ENCODE assay signal across 23 mouse cellular contexts in genomic region chr11:50367531-50367930, GRCm38 (mm10). TPM values are rescaled to one million over a fixed set of nuclear protein-coding genes. Genes with fewer than 3 reads are reported as not detected.
DNase-seq lines count a peak whose midpoint lies in the region; ATAC-seq lines count a peak whose summit lies in the region.
"Had no signal": no experiment of that assay in that cellular context is flagged by ENCODE, and none has a peak within 500 bp of the region (broad histone marks: within the 10 kb centered on the region; RNA-seq: fewer than 3 reads in every experiment).

No protein-coding gene starts in this region.

- no peak overlapping the region for H3K4me3 ChIP-seq in liver, embryonic 13.5 days (replicated peaks)
- no peak overlapping the region for H3K4me3 ChIP-seq in liver, embryonic 11.5 days (ENCODE audit: low read depth, low read length)
- H3K4me3 ChIP-seq in midbrain, embryonic 11.5 days (ENCODE audit: low read depth, low read length), result no peak overlapping the region
- no peak overlapping the region for H3K4me3 ChIP-seq in midbrain, embryonic 14.5 days (replicated peaks; ENCODE audit: low read depth, low read length)
- H3K4me3 ChIP-seq: embryonic facial prominence, embryonic 13.5 days; embryonic facial prominence, embryonic 15.5 days; erythroblast, embryonic 14.5 days; forebrain, embryonic 10.5 days; forebrain, embryonic 12.5 days had no signal

- peaks cover 26% of the 10 kb centered on the region for H3K4me1 ChIP-seq in liver, embryonic 13.5 days (replicated peaks)
- H3K4me1 ChIP-seq in liver, embryonic 11.5 days (replicated peaks; ENCODE audit: control insufficient read depth, insufficient read depth, low read length), result no peaks in the 10 kb centered on the region
- peaks cover 5% of the 10 kb centered on the region; the same call in 1 of the 2 replicates for H3K4me1 ChIP-seq in midbrain, embryonic 11.5 days (ENCODE audit: control insufficient read depth, insufficient read depth, low read length)
- H3K4me1 ChIP-seq in midbrain, embryonic 14.5 days (ENCODE audit: control insufficient read depth, insufficient read depth, low read length), result peaks cover 6% of the 10 kb centered on the region; the same call in 1 of the 2 replicates

- no peak for ATAC-seq in cerebellum, adult (ENCODE audit: insufficient number of reproducible peaks, low FRiP score, low TSS enrichment)
- ATAC-seq in liver, embryonic 13.5 days (ENCODE audit: low read depth), result 0 out of 2 replicates have a peak, but pooled peaks have one; percentile 14
- ATAC-seq in liver, embryonic 11.5 days (replicated peaks; ENCODE audit: low FRiP score), result no peak
- ATAC-seq in midbrain, embryonic 11.5 days (ENCODE audit: low FRiP score), result no peak
- ATAC-seq in midbrain, embryonic 14.5 days (ENCODE audit: low FRiP score, low TSS enrichment), result no peak
- ATAC-seq: forebrain, embryonic 14.5 days; forebrain, embryonic 16.5 days had no signal

- no peak overlapping the region for H3K4me2 ChIP-seq in liver, embryonic 13.5 days
- no peak overlapping the region for H3K4me2 ChIP-seq in liver, embryonic 11.5 days
- no peak overlapping the region for H3K4me2 ChIP-seq in midbrain, embryonic 11.5 days
- no peak overlapping the region for H3K4me2 ChIP-seq in midbrain, embryonic 14.5 days (ENCODE audit: low read length)
- H3K4me2 ChIP-seq: embryonic facial prominence, embryonic 13.5 days; embryonic facial prominence, embryonic 15.5 days; forebrain, embryonic 12.5 days had no signal

- 76% methylated on average over 9 of the region's 9 CpGs for WGBS in liver, embryonic 13.5 days (ENCODE audit: insufficient replicate concordance)
- 88% methylated on average over 9 of the region's 9 CpGs for WGBS in liver, embryonic 11.5 days
- WGBS in midbrain, embryonic 11.5 days, result 90% methylated on average over 9 of the region's 9 CpGs
- 94% methylated on average over 9 of the region's 9 CpGs for WGBS in midbrain, embryonic 14.5 days

- H3K27ac ChIP-seq in liver, embryonic 13.5 days, result no peak overlapping the region
- no peak overlapping the region for H3K27ac ChIP-seq in liver, embryonic 11.5 days (ENCODE audit: low read depth, low read length)
- no peak overlapping the region for H3K27ac ChIP-seq in midbrain, embryonic 11.5 days (ENCODE audit: low read depth, low read length)
- H3K27ac ChIP-seq in midbrain, embryonic 14.5 days (replicated peaks; ENCODE audit: low read depth, low read length), result no peak overlapping the region
- H3K27ac ChIP-seq: embryonic facial prominence, embryonic 13.5 days; embryonic facial prominence, embryonic 15.5 days; forebrain, embryonic 10.5 days; forebrain, embryonic 12.5 days had no signal

- H3K9ac ChIP-seq in liver, embryonic 13.5 days, result no peak overlapping the region
- no peak overlapping the region for H3K9ac ChIP-seq in liver, embryonic 11.5 days (ENCODE audit: low read depth, low read length)
- H3K9ac ChIP-seq in midbrain, embryonic 11.5 days (ENCODE audit: low read length), result no peak overlapping the region
- no peak overlapping the region for H3K9ac ChIP-seq in midbrain, embryonic 14.5 days (replicated peaks; ENCODE audit: low read length)
- H3K9ac ChIP-seq: embryonic facial prominence, embryonic 13.5 days; embryonic facial prominence, embryonic 15.5 days; forebrain, embryonic 12.5 days had no signal

- H3K27me3 ChIP-seq in liver, embryonic 13.5 days, result no peaks in the 10 kb centered on the region
- H3K27me3 ChIP-seq in liver, embryonic 11.5 days (replicated peaks; ENCODE audit: control insufficient read depth, insufficient read depth, low read length), result no peaks in the 10 kb centered on the region
- peaks cover 4% of the 10 kb centered on the region; the same call in 1 of the 2 replicates for H3K27me3 ChIP-seq in midbrain, embryonic 11.5 days (ENCODE audit: control insufficient read depth, insufficient read depth, low read length)
- no peaks in the 10 kb centered on the region for H3K27me3 ChIP-seq in midbrain, embryonic 14.5 days (ENCODE audit: control insufficient read depth, insufficient read depth, low read length)
- H3K27me3 ChIP-seq: embryonic facial prominence, embryonic 13.5 days; embryonic facial prominence, embryonic 15.5 days; forebrain, embryonic 12.5 days had no signal

- no peaks in the 10 kb centered on the region for H3K36me3 ChIP-seq in liver, embryonic 13.5 days
- H3K36me3 ChIP-seq in liver, embryonic 11.5 days (ENCODE audit: control insufficient read depth, insufficient read depth, low read length), result no peaks in the 10 kb centered on the region
- H3K36me3 ChIP-seq in midbrain, embryonic 11.5 days (ENCODE audit: control insufficient read depth, insufficient read depth, low read length), result no peaks in the 10 kb centered on the region
- H3K36me3 ChIP-seq in midbrain, embryonic 14.5 days (ENCODE audit: control insufficient read depth, insufficient read depth, low read length), result no peaks in the 10 kb centered on the region
- H3K36me3 ChIP-seq: embryonic facial prominence, embryonic 13.5 days; embryonic facial prominence, embryonic 15.5 days; forebrain, embryonic 10.5 days; forebrain, embryonic 12.5 days had no signal

- DNase-seq in cerebellum, adult 9-10 months, result peak; percentile 15
- no peak for DNase-seq in liver, embryonic 13.5 days
- no peak for DNase-seq in liver, embryonic 11.5 days (ENCODE audit: low spot score)
- peak; percentile 51 for DNase-seq in midbrain, embryonic 11.5 days (ENCODE audit: low spot score, missing footprints)
- no peak for DNase-seq in midbrain, embryonic 14.5 days
- DNase-seq: adrenal gland, adult 2 months; adrenal gland, postnatal 10 days; adrenal gland, postnatal 25 days; cerebellum, adult 18-20 months; cerebellum, adult 8-10 months; cerebellum, postnatal 10 days; cerebellum, postnatal 36 days; embryo, embryonic 11 days had no signal

- H3K9me3 ChIP-seq in liver, embryonic 13.5 days (replicated peaks), result no peaks in the 10 kb centered on the region
- no peaks in the 10 kb centered on the region for H3K9me3 ChIP-seq in liver, embryonic 11.5 days (ENCODE audit: control insufficient read depth, low read length)
- H3K9me3 ChIP-seq in midbrain, embryonic 11.5 days (ENCODE audit: control insufficient read depth, low read length), result no peaks in the 10 kb centered on the region
- H3K9me3 ChIP-seq in midbrain, embryonic 14.5 days (ENCODE audit: control insufficient read depth, low read length), result no peaks in the 10 kb centered on the region
- H3K9me3 ChIP-seq: embryonic facial prominence, embryonic 13.5 days; embryonic facial prominence, embryonic 15.5 days; forebrain, embryonic 10.5 days; forebrain, embryonic 12.5 days had no signal

RNA-seq across cellular contexts. Expression of gene Hnrnph1, which starts 9.3 kb away (rescaled TPM):
- polyA plus RNA-seq in liver, embryonic 13.5 days (2015; fragmentation: Nextera tagmentation; extraction: Ambion mirVana), result 124 and 144 TPM in 2 replicates
- 341 and 346 TPM in 2 replicates for polyA plus RNA-seq in liver, embryonic 11.5 days (2014; fragmentation: Nextera tagmentation; extraction: Ambion mirVana)
- 848 and 902 TPM in 2 replicates for polyA plus RNA-seq in midbrain, embryonic 11.5 days (2014; fragmentation: Nextera tagmentation; extraction: Ambion mirVana)
- polyA plus RNA-seq in midbrain, embryonic 14.5 days (2014; fragmentation: Nextera tagmentation; extraction: Ambion mirVana), result 539 and 584 TPM in 2 replicates

RNA-seq across cellular contexts. Expression of gene Cby3, which starts 13.3 kb away (rescaled TPM):
- not detected in 2 replicates for polyA plus RNA-seq in liver, embryonic 13.5 days (2015; fragmentation: Nextera tagmentation; extraction: Ambion mirVana)
- polyA plus RNA-seq in liver, embryonic 11.5 days (2014; fragmentation: Nextera tagmentation; extraction: Ambion mirVana), result not detected in 2 replicates
- polyA plus RNA-seq in midbrain, embryonic 11.5 days (2014; fragmentation: Nextera tagmentation; extraction: Ambion mirVana), result not detected in 2 replicates
- 0.32 and 0.77 TPM in 2 replicates for polyA plus RNA-seq in midbrain, embryonic 14.5 days (2014; fragmentation: Nextera tagmentation; extraction: Ambion mirVana)
- polyA plus RNA-seq: adrenal gland, adult 2 months; C2C12; embryonic facial prominence, embryonic 11.5 days; erythroblast, embryonic 14.5 days; forebrain, embryonic 12.5 days had no signal

RNA-seq across cellular contexts. Expression of gene Canx, which starts 42.1 kb away (rescaled TPM):
- polyA plus RNA-seq in liver, embryonic 13.5 days (2015; fragmentation: Nextera tagmentation; extraction: Ambion mirVana), result 213 and 261 TPM in 2 replicates
- 267 and 285 TPM in 2 replicates for polyA plus RNA-seq in liver, embryonic 11.5 days (2014; fragmentation: Nextera tagmentation; extraction: Ambion mirVana)
- 237 and 254 TPM in 2 replicates for polyA plus RNA-seq in midbrain, embryonic 11.5 days (2014; fragmentation: Nextera tagmentation; extraction: Ambion mirVana)
- polyA plus RNA-seq in midbrain, embryonic 14.5 days (2014; fragmentation: Nextera tagmentation; extraction: Ambion mirVana), result 181 and 232 TPM in 2 replicates

Comparison
In these comparisons a context has a peak if more than half of its experiments do, and no peak if none do; other contexts are left out.
1. DNase-seq: peak in cerebellum, adult 9-10 months (single experiment) and midbrain, embryonic 11.5 days (single experiment); none in liver, embryonic 13.5 days (single experiment), liver, embryonic 11.5 days (single experiment) and midbrain, embryonic 14.5 days (single experiment).